29 mouse cellular contexts compared by ENCODE assay signal in the genomic region with DNA sequence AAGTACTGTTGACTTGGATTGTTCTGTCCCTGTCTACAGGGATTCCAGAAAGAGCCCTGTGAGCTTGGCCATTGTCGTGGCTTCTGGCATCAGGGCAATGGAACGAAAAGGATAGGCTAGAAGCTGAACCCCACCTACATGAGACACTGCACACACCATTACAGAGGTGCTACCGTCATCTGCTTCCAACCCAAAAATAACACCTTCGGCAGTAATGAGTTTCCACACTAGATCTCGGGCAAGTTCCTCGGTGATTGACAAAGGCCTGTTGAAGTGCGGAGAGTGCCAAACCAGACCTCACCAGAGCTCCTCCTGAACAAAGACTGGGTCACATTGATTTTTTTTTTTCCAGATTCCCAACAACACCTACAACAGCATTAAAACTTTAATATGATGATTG. TPM values are rescaled to one million over a fixed set of nuclear protein-coding genes. Genes with fewer than 3 reads are reported as not detected.
DNase-seq lines count a peak whose midpoint lies in the region; ATAC-seq and TF ChIP-seq lines count a peak whose summit lies in the region.
"Had no signal": no experiment of that assay in that cellular context is flagged by ENCODE, and none has a peak within 500 bp of the region (broad histone marks: within the 10 kb centered on the region; RNA-seq: fewer than 3 reads in every experiment).

No protein-coding gene starts in this region.

- intact Hi-C loops in gastrocnemius, adult 2 months (cut with DNase I): no loop called here

- peak; percentile 30 for DNase-seq in gastrocnemius, adult 2 months
- no peak for DNase-seq in gastrocnemius, postnatal 4 days (ENCODE audit: low spot score in 2 of 2)
- no peak for DNase-seq in limb, embryonic 10.5 days (ENCODE audit: low spot score)
- peak; percentile 59 for DNase-seq in fat pad, adult 2 months (ENCODE audit: extremely low read depth, low read depth, low spot score)
- DNase-seq in stomach, postnatal 0 days (ENCODE audit: low spot score): no peak
- DNase-seq: adrenal gland, postnatal 10 days; cerebellum, adult 18-20 months; cerebellum, postnatal 10 days; gastrocnemius, postnatal 10 days; heart, adult 2 months; heart, postnatal 10 days; kidney, adult 9 months; kidney, postnatal 14 days; layer of hippocampus, adult 9-11 months; lung, adult 18-20 months; lung, postnatal 10 days; right cerebral cortex, adult 18-20 months; spleen, adult 18-20 months; thymus, adult 18-20 months; thymus, postnatal 25 days had no signal

- no peaks in the 10 kb centered on the region for H3K27me3 ChIP-seq in limb, embryonic 13.5 days
- no peaks in the 10 kb centered on the region for H3K27me3 ChIP-seq in limb, embryonic 10.5 days (ENCODE audit: low read depth, poor library complexity, severe bottlenecking)
- H3K27me3 ChIP-seq in stomach, postnatal 0 days (ENCODE audit: control insufficient read depth, insufficient read depth, low read length): no peaks in the 10 kb centered on the region
- H3K27me3 ChIP-seq: embryonic facial prominence, embryonic 13.5 days; limb, embryonic 12.5 days; Patski had no signal

- H3K4me2 ChIP-seq in limb, embryonic 13.5 days (replicated peaks): no peak overlapping the region
- no peak overlapping the region for H3K4me2 ChIP-seq in stomach, postnatal 0 days (replicated peaks; ENCODE audit: low read depth)
- H3K4me2 ChIP-seq: embryonic facial prominence, embryonic 13.5 days; hindbrain, embryonic 14.5 days; limb, embryonic 12.5 days had no signal

- WGBS in limb, embryonic 13.5 days: 70% methylated on average over 7 of the region's 7 CpGs
- WGBS in limb, embryonic 10.5 days: 83% methylated on average over 7 of the region's 7 CpGs
- WGBS in stomach, postnatal 0 days: 90% methylated on average over 7 of the region's 7 CpGs

- no peaks in the 10 kb centered on the region for H3K36me3 ChIP-seq in limb, embryonic 13.5 days
- H3K36me3 ChIP-seq in limb, embryonic 10.5 days: no peaks in the 10 kb centered on the region
- no peaks in the 10 kb centered on the region for H3K36me3 ChIP-seq in stomach, postnatal 0 days (ENCODE audit: control insufficient read depth, insufficient read depth, low read length)
- H3K36me3 ChIP-seq: embryonic facial prominence, embryonic 13.5 days; limb, embryonic 12.5 days had no signal

- peak overlapping the region; percentile 40 for H3K4me3 ChIP-seq in gastrocnemius, adult 2 months
- no peak overlapping the region for H3K4me3 ChIP-seq in limb, embryonic 13.5 days
- H3K4me3 ChIP-seq in limb, embryonic 10.5 days: no peak overlapping the region
- no peak overlapping the region for H3K4me3 ChIP-seq in stomach, postnatal 0 days (ENCODE audit: low read depth, low read length)
- H3K4me3 ChIP-seq: embryonic facial prominence, embryonic 13.5 days; heart, adult 2 months; limb, embryonic 12.5 days had no signal

- peaks cover 11% of the 10 kb centered on the region for H3K4me1 ChIP-seq in limb, embryonic 13.5 days
- H3K4me1 ChIP-seq in limb, embryonic 10.5 days: peaks cover 15% of the 10 kb centered on the region
- H3K4me1 ChIP-seq in stomach, postnatal 0 days (replicated peaks; ENCODE audit: control insufficient read depth, insufficient read depth): no peaks in the 10 kb centered on the region
- H3K4me1 ChIP-seq: embryonic facial prominence, embryonic 13.5 days had no signal

- TF ChIP-seq CTCF in gastrocnemius, adult 2 months (IDR thresholded peaks at IDR 0.05): no peak
- no peak for TF ChIP-seq CTCF in stomach, postnatal 0 days (IDR thresholded peaks at IDR 0.05; ENCODE audit: low read depth)

- TF ChIP-seq EP300 in stomach, postnatal 0 days (optimal IDR thresholded peaks at IDR 0.05): no peak

- H3K9ac ChIP-seq in limb, embryonic 13.5 days: no peak overlapping the region
- H3K9ac ChIP-seq in stomach, postnatal 0 days (ENCODE audit: low read length): no peak overlapping the region
- H3K9ac ChIP-seq: embryonic facial prominence, embryonic 13.5 days; hindbrain, embryonic 14.5 days; limb, embryonic 12.5 days had no signal

- ATAC-seq in limb, embryonic 13.5 days (ENCODE audit: low FRiP score, low read depth): peak; percentile 8; the same call in 1 of the 2 replicates
- no peak for ATAC-seq in stomach, postnatal 0 days (ENCODE audit: low FRiP score, low TSS enrichment)
- ATAC-seq in cerebellum, adult (ENCODE audit: insufficient number of reproducible peaks, low FRiP score, low TSS enrichment): no peak
- ATAC-seq: forebrain, embryonic 16.5 days; intestine, postnatal 0 days; Patski had no signal

- H3K27ac ChIP-seq in gastrocnemius, adult 2 months: peak overlapping the region; percentile 85
- H3K27ac ChIP-seq in limb, embryonic 13.5 days: no peak overlapping the region
- H3K27ac ChIP-seq in limb, embryonic 10.5 days: no peak overlapping the region
- 0 out of 2 replicates have a peak overlapping the region, but pooled peaks have one; percentile 8 for H3K27ac ChIP-seq in stomach, postnatal 0 days (replicated peaks)
- H3K27ac ChIP-seq: embryonic facial prominence, embryonic 13.5 days; hindbrain, embryonic 14.5 days; limb, embryonic 12.5 days; macrophage had no signal

- no peaks in the 10 kb centered on the region; the same call in 1 of the 2 replicates for H3K9me3 ChIP-seq in limb, embryonic 13.5 days
- no peaks in the 10 kb centered on the region for H3K9me3 ChIP-seq in limb, embryonic 10.5 days (replicated peaks)
- H3K9me3 ChIP-seq in stomach, postnatal 0 days (ENCODE audit: control insufficient read depth, low read length): no peaks in the 10 kb centered on the region
- H3K9me3 ChIP-seq: embryonic facial prominence, embryonic 13.5 days; limb, embryonic 12.5 days had no signal

RNA-seq across cellular contexts. Expression of a gene that starts 40.7 kb away (rescaled TPM):
- total RNA-seq in gastrocnemius, adult 2 months (2021): 100 to 1,000 TPM in 1 of 2 experiments, 10 to 100 TPM in 1; 97.8 to 113 TPM
- total RNA-seq in gastrocnemius, postnatal 4 days (2021): 10 to 100 TPM; 49.9 to 62.8 TPM
- polyA plus RNA-seq in limb, embryonic 13.5 days (2015; fragmentation: Nextera tagmentation; extraction: Ambion mirVana): 34.7 and 37.0 TPM in 2 replicates
- 26.1 and 34.7 TPM in 2 replicates for polyA plus RNA-seq in limb, embryonic 10.5 days (2016; fragmentation: Nextera tagmentation; extraction: Ambion mirVana)
- 35.8 and 40.0 TPM in 2 replicates for polyA plus RNA-seq in stomach, postnatal 0 days (2015; fragmentation: Nextera tagmentation; extraction: Ambion mirVana)

Comparison
In these comparisons a context has a peak if more than half of its experiments do, and no peak if none do; other contexts are left out.
1. DNase-seq: peak in gastrocnemius, adult 2 months (single experiment) and fat pad, adult 2 months (single experiment); none in gastrocnemius, postnatal 4 days (0 of 2), limb, embryonic 10.5 days (single experiment) and stomach, postnatal 0 days (single experiment).
2. H3K27ac ChIP-seq: peak in gastrocnemius, adult 2 months (single experiment) and stomach, postnatal 0 days (single experiment); none in limb, embryonic 13.5 days (single experiment) and limb, embryonic 10.5 days (single experiment).